In genomic region chr11:99994384-99994661, GRCm38 (mm10) we compare ENCODE assay signal across 28 mouse cellular contexts. TPM values are rescaled to one million over a fixed set of nuclear protein-coding genes. Genes with fewer than 3 reads are reported as not detected.
"Had no signal": no experiment of that assay in that cellular context is flagged by ENCODE, and none has a peak within 500 bp of the region (broad histone marks: within the 10 kb centered on the region; RNA-seq: fewer than 3 reads in every experiment).

No protein-coding gene starts in this region.

- H3K4me2 ChIP-seq: liver, embryonic 12.5 days; liver, embryonic 15.5 days had no signal

- H3K4me3 ChIP-seq: left cerebral cortex, adult 2 months; liver, embryonic 12.5 days; liver, embryonic 15.5 days had no signal

- ATAC-seq: hindbrain, embryonic 16.5 days; inflammation-experienced regulatory T-cells, adult 6 months; intestine, embryonic 16.5 days; liver, embryonic 12.5 days had no signal

- H3K27ac ChIP-seq: left cerebral cortex, adult 2 months; limb, embryonic 12.5 days; liver, embryonic 12.5 days; liver, embryonic 15.5 days; macrophage; midbrain, embryonic 12.5 days; midbrain, embryonic 15.5 days; neural tube, embryonic 13.5 days had no signal

- H3K9me3 ChIP-seq: limb, embryonic 12.5 days; liver, embryonic 12.5 days; liver, embryonic 15.5 days; midbrain, embryonic 12.5 days; midbrain, embryonic 15.5 days; neural tube, embryonic 13.5 days had no signal

- DNase-seq: kidney, adult 18-20 months; kidney, adult 9 months; kidney, postnatal 14 days; layer of hippocampus, postnatal 36 days; liver; thymus, postnatal 25 days had no signal

- H3K4me1 ChIP-seq: liver, embryonic 12.5 days; liver, embryonic 15.5 days; midbrain, embryonic 12.5 days; midbrain, embryonic 15.5 days had no signal

- H3K9ac ChIP-seq: liver, embryonic 12.5 days; liver, embryonic 15.5 days had no signal

- H3K27me3 ChIP-seq: midbrain, embryonic 15.5 days had no signal

- H3K36me3 ChIP-seq: limb, embryonic 12.5 days; liver, embryonic 12.5 days; liver, embryonic 15.5 days; midbrain, embryonic 12.5 days; midbrain, embryonic 15.5 days; neural tube, embryonic 13.5 days had no signal

RNA-seq across cellular contexts. Expression of gene Krtap17-1, which starts 0.5 kb away (rescaled TPM):
- total RNA-seq: layer of hippocampus, adult 8-10 months; layer of hippocampus, postnatal 10 days; layer of hippocampus, postnatal 36 days; left cerebral cortex, adult 2 months; left cerebral cortex, postnatal 10 days; left cerebral cortex, postnatal 36 days; megakaryocyte, adult 5-6 weeks had no signal
- polyA plus RNA-seq: inflammation-experienced regulatory T-cells, adult 6 months; intestine, embryonic 16.5 days; kidney, embryonic 16.5 days; liver, embryonic 12.5 days; liver, embryonic 15.5 days; macrophage; midbrain, embryonic 12.5 days; neural tube, embryonic 13.5 days; small intestine, adult 2 months; spleen, adult 2 months; stomach, embryonic 16.5 days; thymus, postnatal 0 days had no signal

RNA-seq across cellular contexts. Expression of gene Krtap16-1, which starts 7.9 kb away (rescaled TPM):
- total RNA-seq: layer of hippocampus, adult 8-10 months; layer of hippocampus, postnatal 10 days; layer of hippocampus, postnatal 36 days; left cerebral cortex, adult 2 months; left cerebral cortex, postnatal 10 days; left cerebral cortex, postnatal 36 days; megakaryocyte, adult 5-6 weeks had no signal
- polyA plus RNA-seq: inflammation-experienced regulatory T-cells, adult 6 months; intestine, embryonic 16.5 days; kidney, embryonic 16.5 days; limb, embryonic 12.5 days; liver, embryonic 12.5 days; liver, embryonic 15.5 days; macrophage; midbrain, embryonic 12.5 days; midbrain, embryonic 15.5 days; neural tube, embryonic 13.5 days; small intestine, adult 2 months; spleen, adult 2 months; stomach, embryonic 16.5 days; thymus, postnatal 0 days had no signal

RNA-seq across cellular contexts. Expression of gene Krtap29-1, which starts 15.5 kb away (rescaled TPM):
- total RNA-seq: layer of hippocampus, adult 8-10 months; layer of hippocampus, postnatal 10 days; layer of hippocampus, postnatal 36 days; left cerebral cortex, adult 2 months; left cerebral cortex, postnatal 10 days; left cerebral cortex, postnatal 36 days; megakaryocyte, adult 5-6 weeks had no signal
- polyA plus RNA-seq: hindbrain, embryonic 16.5 days; inflammation-experienced regulatory T-cells, adult 6 months; intestine, embryonic 16.5 days; kidney, embryonic 16.5 days; limb, embryonic 12.5 days; liver, embryonic 12.5 days; liver, embryonic 15.5 days; macrophage; midbrain, embryonic 12.5 days; midbrain, embryonic 15.5 days; neural tube, embryonic 13.5 days; small intestine, adult 2 months; spleen, adult 2 months; stomach, embryonic 16.5 days; testis, adult 2 months; thymus, postnatal 0 days had no signal

RNA-seq across cellular contexts. Expression of gene Krt33a, which starts 21.7 kb away (rescaled TPM):
- total RNA-seq: layer of hippocampus, adult 8-10 months; layer of hippocampus, postnatal 10 days; layer of hippocampus, postnatal 36 days; left cerebral cortex, adult 2 months; left cerebral cortex, postnatal 10 days; left cerebral cortex, postnatal 36 days; megakaryocyte, adult 5-6 weeks had no signal
- polyA plus RNA-seq: hindbrain, embryonic 16.5 days; inflammation-experienced regulatory T-cells, adult 6 months; intestine, embryonic 16.5 days; kidney, embryonic 16.5 days; limb, embryonic 12.5 days; liver, embryonic 12.5 days; liver, embryonic 15.5 days; macrophage; midbrain, embryonic 12.5 days; midbrain, embryonic 15.5 days; neural tube, embryonic 13.5 days; small intestine, adult 2 months; spleen, adult 2 months; testis, adult 2 months had no signal

RNA-seq across cellular contexts. Expression of gene Krt33b, which starts 35.3 kb away (rescaled TPM):
- total RNA-seq: layer of hippocampus, adult 8-10 months; layer of hippocampus, postnatal 10 days; layer of hippocampus, postnatal 36 days; left cerebral cortex, adult 2 months; left cerebral cortex, postnatal 10 days; left cerebral cortex, postnatal 36 days; megakaryocyte, adult 5-6 weeks had no signal
- polyA plus RNA-seq: inflammation-experienced regulatory T-cells, adult 6 months; intestine, embryonic 16.5 days; liver, embryonic 12.5 days; liver, embryonic 15.5 days; macrophage; midbrain, embryonic 12.5 days; midbrain, embryonic 15.5 days; neural tube, embryonic 13.5 days; small intestine, adult 2 months; spleen, adult 2 months; testis, adult 2 months had no signal
